Mouse (Mus musculus): Measurements from ENCODE around the gene Kctd3.

DNA sequence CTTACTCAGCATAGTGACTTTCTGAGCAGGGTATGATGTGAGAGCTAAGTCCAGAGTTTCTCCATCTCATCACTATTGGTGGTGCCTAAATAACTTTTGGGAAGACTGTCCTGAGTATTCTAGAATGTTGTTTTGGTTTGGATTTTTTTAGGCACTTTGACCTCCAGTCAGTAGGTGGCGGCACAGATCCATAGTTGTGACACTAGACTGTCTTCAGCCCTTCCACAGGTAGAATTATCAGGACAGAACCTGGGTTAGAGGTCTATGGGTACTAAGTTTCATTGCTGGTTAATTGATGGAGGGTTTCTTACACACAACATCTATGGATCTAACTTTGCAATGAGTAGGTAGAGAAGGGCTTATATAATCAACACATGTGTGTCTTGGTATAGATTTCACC lies 20.6 kb upstream of the Kctd3 start:
- TF ChIP-seq GATA1 (IDR thresholded peaks at IDR 0.05; ENCODE audit: borderline replicate concordance, low read length) (no peak), FLI1 (IDR thresholded peaks at IDR 0.05; ENCODE audit: low read length) (no peak)
